Mouse (Mus musculus) lung, postnatal 0 days (tissue): ENCODE measurements at regions not wholly inside any gene's neighbourhood (a gene's known extent, or its start where the extent isn't known, plus 50 kb on each side); places are given as distances from the start of the nearest gene placed in this dataset.

Source experiments
- CTCF ChIP-seq: IDR thresholded peaks from 2 replicates; pipeline ENCODE4 v1.5.1; 2016; ENCODE audit warnings: antibody characterized with exemption, mild to moderate bottlenecking
- EP300 ChIP-seq: IDR thresholded peaks from 2 replicates; pipeline ENCODE4 v1.6.1; 2016; ENCODE audit warnings: antibody characterized with exemption, mild to moderate bottlenecking, control low read depth

- TF ChIP-seq CTCF (no peak), EP300 (no peak)
These were observed 361.2 kb downstream of the Kif2b start for GRCm38 (mm10) chr11:91216158-91216557.
